Mouse (Mus musculus): Measurements from ENCODE around the gene Kcnk3.

GRCm38 (mm10) chr5:30615416-30615815 lies 27.4 kb downstream of the Kcnk3 start:
- no peak for TF ChIP-seq CTCF (IDR thresholded peaks at IDR 0.05; ENCODE audit: low read depth)
- TF ChIP-seq EP300 (IDR thresholded peaks at IDR 0.05; ENCODE audit: low read depth), result peak; percentile 55; the same call in 1 of the 2 replicates

Measured in liver, postnatal 0 days (tissue).